Mouse (Mus musculus) testis, adult 2 months (tissue): ENCODE results near the gene Psme2.

Experiments
- CTCF ChIP-seq: fragments of 200-500 bp; IDR thresholded peaks from 2 replicates; pipeline ENCODE4 v1.5.1; 2012; ENCODE audit warnings: low read depth, mild to moderate bottlenecking, inconsistent platforms, low read length, moderate library complexity; ENCODE audit not compliant: control insufficient read depth, insufficient read depth, insufficient replicate concordance
- POLR2A ChIP-seq: fragments of 200-500 bp; IDR thresholded peaks from 2 replicates; pipeline ENCODE4 v1.6.1; 2012; ENCODE audit warnings: low read depth, mild to moderate bottlenecking, inconsistent platforms, low read length, moderate library complexity; ENCODE audit not compliant: control insufficient read depth

DNA sequence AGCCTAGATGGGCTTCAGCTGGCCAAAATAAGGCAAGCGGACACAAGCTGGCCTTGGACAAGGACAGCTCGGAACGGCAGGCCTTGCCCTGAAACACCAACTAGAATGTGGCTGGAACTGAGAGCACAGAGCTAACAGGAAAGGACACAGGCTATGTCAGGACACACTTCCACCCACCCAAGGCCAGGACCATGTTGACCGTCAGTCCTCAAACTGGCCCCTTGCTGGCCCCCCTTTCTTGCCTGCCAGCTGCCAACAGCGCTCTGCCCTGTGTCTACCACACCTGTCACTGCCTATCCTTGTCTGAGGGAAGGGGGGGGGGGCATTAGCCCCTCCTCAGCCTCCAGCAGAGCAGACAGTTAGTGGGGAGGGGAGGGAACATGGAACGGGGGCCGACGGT lies 15.6 kb downstream of the Psme2 start, which contains the start of gene Fitm1:
- TF ChIP-seq POLR2A: no peak
- no peak for TF ChIP-seq CTCF
